Mouse (Mus musculus): ENCODE results near the gene Chid1.

Gene Chid1

DNA sequence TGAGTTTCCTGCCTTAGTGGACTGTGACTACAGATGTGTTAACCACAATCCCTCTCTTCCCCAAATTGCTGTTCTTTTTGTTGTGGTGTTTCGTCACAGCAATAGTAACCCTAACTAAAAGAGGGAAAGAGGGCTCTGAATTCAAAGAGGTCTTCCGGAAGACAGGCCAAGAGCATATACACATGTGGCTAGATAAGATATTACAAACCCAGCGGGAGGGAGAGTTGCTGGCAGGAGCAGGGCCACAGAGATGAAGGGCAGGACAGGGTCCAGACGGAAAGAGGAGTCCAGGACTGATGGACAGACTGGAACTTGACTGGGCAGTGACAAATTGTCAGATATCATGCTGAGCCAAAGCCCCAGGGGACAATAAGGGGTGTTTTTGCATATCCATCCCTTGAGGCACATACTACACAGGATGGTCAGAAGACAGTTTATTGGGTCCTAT, 18.7 kb upstream of the Chid1 start:
- no peak for DNase-seq

GRCm38 (mm10) chr7:141550464-141550863, 10.8 kb upstream of the Chid1 start:
- no peak for DNase-seq

DNA sequence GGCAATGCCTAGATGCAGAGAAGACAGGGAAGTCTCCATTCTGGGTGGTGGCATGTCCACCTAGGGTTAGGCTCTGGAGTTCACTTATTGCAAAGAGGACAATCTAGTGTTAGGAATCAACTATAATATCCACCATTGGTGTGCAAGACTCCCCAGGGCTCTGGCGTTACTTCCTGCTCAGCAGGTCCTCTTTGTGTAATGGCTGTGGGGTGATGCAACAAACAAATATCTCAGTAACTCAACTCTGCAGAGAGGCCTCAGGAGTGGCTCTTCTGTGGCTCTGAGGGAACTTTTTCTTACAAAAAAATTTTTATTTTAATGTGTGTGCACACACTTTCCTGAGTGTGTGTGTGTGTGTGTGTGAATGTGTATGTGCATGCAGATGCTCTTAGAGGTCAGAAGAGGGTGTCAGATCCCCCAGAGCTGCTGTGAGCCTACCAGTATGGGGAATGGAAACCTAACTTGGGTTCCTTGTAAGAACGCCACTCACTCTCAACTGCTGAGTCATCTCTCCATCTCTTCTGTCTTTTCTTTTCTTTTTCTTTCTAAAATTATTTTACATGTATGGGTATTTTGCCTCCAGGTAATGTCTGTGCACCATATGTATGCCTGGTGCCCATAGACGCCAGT, 9.9 kb upstream of the Chid1 start:
- DNase-seq, result no peak

DNA sequence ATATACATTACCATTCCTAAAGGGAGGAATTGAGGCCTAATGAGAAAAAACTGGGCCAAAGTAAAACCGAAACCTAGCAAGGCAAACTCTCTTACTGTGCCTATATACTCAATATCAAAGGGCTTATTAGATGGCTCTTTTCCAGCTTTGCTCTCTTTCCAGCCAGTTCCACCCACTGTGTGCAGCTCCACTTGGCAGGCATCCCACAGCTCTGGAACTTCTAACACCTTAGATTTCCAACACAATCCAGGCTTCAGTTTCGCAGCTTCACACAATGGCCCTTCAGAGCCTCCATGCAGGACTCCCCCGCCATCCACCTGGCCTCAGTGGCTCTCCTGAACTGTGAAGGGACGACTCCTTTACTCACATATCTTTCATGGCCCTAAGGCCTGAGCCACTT, 5.0 kb upstream of the Chid1 start:
- no peak for DNase-seq

GRCm38 (mm10) chr7:141542588-141542987, 2.9 kb upstream of the Chid1 start:
- no peak for DNase-seq

DNA sequence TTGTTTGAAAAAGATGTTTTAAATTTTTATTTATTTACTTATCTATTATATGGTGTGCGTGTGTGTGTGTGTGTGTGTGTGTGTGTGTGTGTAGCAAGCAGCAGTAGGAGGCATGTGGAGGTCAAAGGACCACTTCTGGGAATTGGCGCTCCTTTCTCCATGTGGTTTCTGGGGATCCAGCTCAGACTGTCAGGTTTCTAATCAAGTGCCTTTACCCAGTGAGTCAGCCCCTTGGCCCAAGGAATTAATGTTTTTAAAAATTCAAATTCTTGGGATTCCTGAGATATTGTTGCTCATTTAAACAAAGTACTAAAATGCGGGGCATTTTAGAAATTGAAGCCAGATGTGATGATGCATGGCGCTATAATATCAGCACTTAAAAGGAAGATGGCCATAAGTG, 2.0 kb upstream of the Chid1 start:
- no peak for DNase-seq

- peak in 1 of 2 experiments; percentile 28 for DNase-seq
These were observed 840 bp upstream of the Chid1 start for GRCm38 (mm10) chr7:141540312-141541081.

DNA sequence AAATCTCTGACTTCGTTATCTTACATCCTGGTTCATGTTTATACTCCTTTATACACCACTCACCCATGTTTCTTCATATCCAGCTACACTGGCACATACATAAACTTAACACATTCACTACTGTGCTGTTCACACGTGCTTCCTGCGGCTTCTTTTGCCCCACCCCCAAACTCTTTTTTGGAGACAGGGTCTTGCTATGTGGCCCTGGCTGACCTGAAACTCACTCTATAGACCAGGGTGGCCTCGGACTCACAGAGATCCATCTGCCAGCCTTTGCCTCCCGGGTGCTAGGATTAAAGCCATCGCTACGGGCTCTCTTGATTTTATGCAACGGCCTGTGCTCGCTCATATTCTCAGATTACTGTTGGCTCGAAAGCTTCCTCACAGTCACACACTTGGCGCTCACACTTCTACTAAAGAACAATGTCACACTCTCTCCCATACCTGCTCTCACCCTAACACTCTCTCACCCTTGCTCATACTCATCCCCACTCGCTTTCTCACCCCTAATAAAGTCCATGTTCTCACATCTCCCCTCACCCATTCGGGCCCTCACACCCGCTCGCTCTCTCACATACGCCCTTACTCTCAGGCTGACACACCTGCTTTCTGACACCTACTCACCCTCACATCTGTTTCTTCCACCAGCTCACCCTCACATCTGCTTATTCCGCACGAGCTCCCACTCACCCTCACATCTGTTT, 653 bp downstream of the Chid1 start:
- DNase-seq, result peak in 1 of 2 experiments; percentile 14

DNA sequence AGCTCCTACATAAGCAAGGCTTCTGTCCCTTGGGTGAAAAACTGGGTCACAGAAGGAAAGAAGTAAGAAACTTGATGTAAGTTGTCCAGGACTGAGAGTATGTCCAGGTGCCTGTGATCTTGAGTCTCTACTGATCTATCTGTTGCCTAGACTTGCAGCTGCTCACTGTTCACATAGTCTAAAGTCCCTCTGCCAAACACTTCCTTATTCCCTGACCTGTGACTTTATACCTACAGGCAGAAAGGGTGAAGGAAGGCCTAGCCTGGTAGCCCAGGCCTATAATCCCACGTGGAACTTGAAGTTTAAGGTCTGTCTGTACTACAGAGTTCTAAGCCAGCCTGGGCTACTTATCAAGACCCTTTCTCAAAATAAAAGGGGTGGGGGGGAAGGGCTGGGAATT, 4.1 kb downstream of the Chid1 start:
- no peak for DNase-seq

DNA sequence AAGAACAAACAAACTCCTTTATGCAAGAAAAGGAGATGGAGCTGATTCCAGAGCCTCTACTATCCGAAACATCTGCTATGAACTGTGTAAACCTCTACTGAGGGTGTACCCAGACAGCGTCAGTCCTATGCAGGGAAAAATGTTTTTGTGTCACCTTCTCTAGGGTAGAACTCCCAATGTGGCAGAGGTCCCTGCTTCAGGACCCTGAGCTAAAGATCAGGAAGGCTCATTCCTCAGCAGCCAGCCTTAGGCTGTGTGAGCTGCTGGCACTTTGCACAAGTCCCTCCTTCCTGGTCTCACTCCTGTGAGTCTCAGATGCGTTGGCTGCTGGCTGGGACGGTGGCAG, 14.1 kb downstream of the Chid1 start:
- no peak for DNase-seq

DNA sequence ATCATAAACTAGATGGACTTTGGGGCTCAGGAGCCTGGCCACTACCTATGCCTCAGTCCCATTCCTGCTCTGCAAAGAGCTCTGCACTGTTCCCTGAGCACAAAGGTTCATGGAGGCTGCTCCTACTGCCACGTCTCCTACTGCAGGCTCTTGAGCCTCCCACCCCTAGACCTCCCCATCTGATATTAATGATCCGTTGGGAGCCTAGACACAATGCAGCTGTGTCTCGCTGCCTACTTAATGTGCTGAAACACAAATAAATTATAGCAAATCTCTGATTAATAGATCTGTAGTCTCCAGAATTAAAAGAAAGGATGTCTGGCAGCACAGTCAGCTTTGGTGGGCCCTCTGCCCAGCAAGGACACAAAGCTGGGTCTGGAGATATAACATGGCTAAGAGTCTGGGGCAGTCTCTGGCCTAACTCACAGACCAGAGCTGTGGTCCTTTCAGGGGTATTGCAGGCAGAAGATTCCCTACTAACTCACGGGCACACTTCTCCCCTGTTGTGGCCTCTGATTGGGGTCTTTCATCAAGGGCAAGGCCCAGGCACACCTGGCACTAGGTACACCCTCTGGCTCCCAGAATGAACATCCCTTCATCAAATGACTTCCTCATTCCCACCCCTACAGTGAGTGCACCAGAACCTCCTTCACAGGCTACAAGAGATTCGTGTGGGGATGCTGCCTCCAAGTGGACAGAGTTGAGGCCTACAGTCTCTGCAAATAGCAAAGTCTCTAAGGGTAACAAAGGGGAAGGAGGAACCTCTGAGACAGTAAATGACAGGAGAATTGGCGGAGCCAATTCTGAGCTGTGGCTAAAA, 14.7 kb downstream of the Chid1 start:
- peak; percentile 26 to 38 for DNase-seq

- no peak for DNase-seq
These were observed 15.4 kb downstream of the Chid1 start for GRCm38 (mm10) chr7:141524271-141524670.

DNA sequence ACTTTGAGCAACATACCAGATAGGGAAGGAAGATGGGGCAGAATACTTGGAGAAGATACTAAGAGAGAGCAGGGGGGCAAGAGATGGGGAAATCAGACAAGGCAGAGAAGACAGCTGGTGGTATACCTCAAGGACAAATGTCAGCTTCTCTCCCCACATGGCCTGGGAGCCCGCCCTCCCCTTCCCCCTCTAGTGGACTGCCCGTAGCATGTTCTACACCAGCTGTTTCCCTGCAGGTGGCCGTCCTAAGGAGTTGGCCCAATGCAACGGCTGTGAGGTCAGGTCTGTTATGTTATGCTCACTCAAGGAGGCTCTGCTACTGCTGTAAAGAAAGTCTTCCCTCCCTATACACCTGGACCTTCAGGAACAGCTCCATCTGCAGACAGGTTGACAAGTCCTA, 16.6 kb downstream of the Chid1 start:
- no peak for DNase-seq

DNA sequence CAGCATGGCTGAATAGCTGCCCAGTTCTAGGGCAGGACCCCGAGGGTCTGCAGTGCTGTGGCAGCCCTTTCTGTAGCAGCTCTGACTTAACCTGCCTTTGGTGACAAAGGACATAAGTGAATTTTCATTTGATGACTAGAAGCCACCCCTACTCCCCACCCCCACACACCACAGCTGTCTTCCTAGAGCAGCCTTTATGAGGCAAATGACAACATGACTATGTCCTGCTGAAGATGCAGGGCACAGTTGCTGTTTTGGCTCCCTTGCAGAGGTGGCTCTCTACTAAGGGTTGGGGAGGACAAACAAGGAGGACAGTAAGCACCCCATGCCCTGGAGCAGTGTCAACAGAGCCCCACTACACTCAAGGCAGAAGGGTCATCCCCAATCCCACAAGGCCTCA, 19.9 kb downstream of the Chid1 start:
- no peak for DNase-seq

GRCm38 (mm10) chr7:141518926-141519325, 20.7 kb downstream of the Chid1 start:
- no peak for DNase-seq

DNA sequence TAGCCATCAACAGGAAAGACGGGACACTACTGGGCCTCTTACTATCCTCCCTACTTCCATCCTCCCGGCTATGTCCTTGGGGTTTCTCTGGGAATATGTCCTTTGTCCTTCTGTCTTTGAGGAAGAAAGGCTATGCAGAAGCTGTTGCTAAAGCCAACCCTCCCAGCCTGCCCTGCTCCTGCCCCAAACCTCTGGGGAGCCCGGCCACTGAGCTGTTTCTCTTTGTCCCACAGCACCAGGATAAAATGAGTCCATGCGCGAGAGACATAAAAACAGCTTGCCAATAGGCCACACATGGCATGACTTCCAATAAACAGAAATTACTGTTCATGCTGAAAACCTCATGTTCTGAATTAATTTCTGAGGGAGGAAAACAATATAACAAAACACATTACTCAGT, 21.4 kb downstream of the Chid1 start:
- DNase-seq, result no peak

GRCm38 (mm10) chr7:141517638-141518037, 22.0 kb downstream of the Chid1 start:
- DNase-seq, result no peak

DNA sequence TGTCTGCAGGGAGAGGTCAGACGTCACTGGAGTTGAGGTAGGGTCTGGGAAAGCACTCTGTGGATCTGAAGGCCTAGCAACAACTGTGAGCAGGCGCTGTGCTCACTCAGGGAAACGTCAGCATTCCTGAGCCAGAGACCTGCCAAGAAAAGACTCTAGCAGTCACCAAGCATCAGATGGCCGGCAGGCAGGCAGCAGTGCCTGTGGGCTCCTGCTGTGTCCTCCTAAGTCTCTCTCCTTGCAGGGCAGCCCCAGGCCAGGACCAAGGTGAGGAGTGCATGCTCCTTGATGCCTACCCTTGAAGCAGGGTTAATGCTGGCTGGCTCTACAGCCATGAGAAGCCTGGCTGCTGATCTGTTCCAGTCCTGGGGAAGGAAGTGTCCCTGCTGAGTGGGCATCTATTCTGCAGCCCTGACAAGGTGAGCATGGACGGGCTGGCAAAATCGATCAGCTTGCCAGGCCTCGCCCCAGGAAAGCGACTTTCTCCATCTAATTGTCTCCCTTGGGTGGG, 28.9 kb downstream of the Chid1 start:
- DNase-seq, result no peak

DNA sequence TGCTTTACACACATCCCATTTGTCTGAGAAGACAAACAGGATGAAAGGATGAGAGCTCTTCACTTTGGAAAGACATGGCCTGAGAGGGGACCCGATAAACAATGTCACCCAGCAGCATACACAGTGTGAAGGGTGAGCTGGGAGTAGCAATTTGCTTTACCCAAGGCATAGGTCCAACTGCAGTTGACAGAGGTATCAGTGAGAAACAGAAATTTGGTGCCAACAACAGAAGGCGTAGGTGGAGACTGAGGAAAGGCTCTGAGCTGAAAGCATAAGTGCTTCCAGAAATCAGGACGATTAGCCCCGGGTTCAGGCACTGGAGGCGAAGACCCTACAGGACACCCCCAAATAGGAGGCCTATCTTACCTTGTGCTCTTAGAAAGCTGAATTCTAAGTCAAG, 29.5 kb downstream of the Chid1 start:
- DNase-seq, result no peak

DNA sequence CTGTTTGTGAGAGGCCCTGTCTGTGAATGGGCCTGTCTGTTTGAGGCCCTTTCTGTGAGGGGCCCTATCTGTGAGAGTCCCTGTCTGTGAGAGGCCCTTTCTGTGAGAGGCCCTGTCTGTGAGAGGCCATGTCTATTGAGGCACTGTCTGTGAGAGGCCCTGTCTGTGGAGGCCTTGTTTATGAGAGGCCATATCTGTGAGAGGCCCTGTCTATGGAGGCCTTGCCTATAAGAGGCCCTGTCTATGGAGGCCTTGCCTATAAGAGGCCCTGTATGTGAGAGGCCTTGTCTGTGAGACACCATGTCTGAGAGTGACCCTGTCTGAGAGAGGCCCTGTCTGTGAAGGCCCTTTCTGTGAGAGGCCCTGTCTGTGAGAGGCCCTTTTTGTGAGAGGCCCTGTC, 31.5 kb downstream of the Chid1 start:
- DNase-seq, result no peak

- no peak for DNase-seq
These were observed 33.4 kb downstream of the Chid1 start for GRCm38 (mm10) chr7:141506278-141506677.

DNA sequence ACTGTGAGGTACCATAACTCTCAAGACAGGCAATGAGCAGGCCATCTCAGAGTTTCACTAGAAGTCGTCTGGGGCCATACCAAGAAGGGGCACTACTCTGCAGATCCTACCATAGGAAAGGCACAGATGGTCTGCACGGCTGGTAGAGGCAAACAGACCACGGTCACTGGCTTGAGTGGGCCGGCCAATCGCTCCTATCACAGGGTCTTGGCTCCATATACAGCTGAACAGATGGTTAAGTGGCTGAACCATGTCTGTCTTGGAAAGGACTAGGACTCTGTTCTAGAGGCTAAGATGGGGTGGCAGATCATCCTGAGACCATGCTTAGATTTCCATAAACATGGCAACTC, 37.1 kb downstream of the Chid1 start:
- DNase-seq, result no peak
